Mouse (Mus musculus) heart, embryonic 16.5 days (tissue): Measurements from ENCODE around the gene Rchy1. TPM values are rescaled to one million over a fixed set of nuclear protein-coding genes. Genes with fewer than 3 reads are reported as not detected.

ENCODE experiments used
- ATAC-seq: fragments of 200-750 bp; cut with Nextera tagmentation; replicated peaks from 2 replicates; pipeline ENCODE4 v1.8.0; 2017; ENCODE audit warnings: moderate number of reproducible peaks; ENCODE audit not compliant: insufficient read depth, low FRiP score; ENCODE audit errors: extremely low read depth
- H3K27ac ChIP-seq: fragments of 300-500 bp; sonication (generic); 2 replicates; pipeline ENCODE4 v1.5.1; 2014; ENCODE audit warnings: mild to moderate bottlenecking, low read length, control low read depth, moderate library complexity
- H3K27me3 ChIP-seq: fragments of 300-500 bp; sonication (generic); 2 replicates; pipeline ENCODE4 v1.6.1; 2014; ENCODE audit warnings: low read length, mixed read lengths; ENCODE audit not compliant: control insufficient read depth, insufficient read depth
- H3K36me3 ChIP-seq: fragments of 300-500 bp; sonication (generic); 2 replicates; pipeline ENCODE4 v1.6.1; 2014; ENCODE audit not compliant: control insufficient read depth, insufficient read depth
- H3K4me1 ChIP-seq: fragments of 300-500 bp; sonication (generic); 2 replicates; pipeline ENCODE4 v1.6.1; 2014; ENCODE audit warnings: low read length, mixed read lengths; ENCODE audit not compliant: control insufficient read depth, insufficient read depth
- H3K4me2 ChIP-seq: fragments of 300-500 bp; sonication (generic); 2 replicates; pipeline ENCODE4 v1.6.1; 2014; ENCODE audit warnings: low read depth, mild to moderate bottlenecking, control low read depth, low read length
- H3K4me3 ChIP-seq: fragments of 300-500 bp; sonication (generic); 2 replicates; pipeline ENCODE4 v1.5.1; 2014; ENCODE audit warnings: mild to moderate bottlenecking, control low read depth, low read length
- H3K9ac ChIP-seq: fragments of 300-500 bp; sonication (generic); 2 replicates; pipeline ENCODE4 v1.6.1; 2014; ENCODE audit warnings: low read length, control low read depth
- H3K9me3 ChIP-seq: fragments of 300-500 bp; sonication (generic); replicated peaks from 2 replicates; pipeline ENCODE4 v1.6.1; 2016; ENCODE audit warnings: low read length; ENCODE audit not compliant: control insufficient read depth
- WGBS: fragments of 180-500 bp; shearing (Covaris S2); extraction: QIAGEN DNeasy Blood & Tissue Kit; methylation state at CpG from one replicate; pipeline ENCODE4 v1.1.7; 2014; 5-methylcytosine and 5-hydroxymethylcytosine counted together
- polyA plus RNA-seq: library from polyadenylated mRNA; unstranded; fragments of >200 nt; fragmentation: Nextera tagmentation; extraction: Ambion mirVana; gene quantifications from 2 replicates; pipeline ENCODE4 v1.2.1, GENCODE M21; 2015

Rchy1 gene
- polyA plus RNA-seq, 1 experiment from 2014 or later: 69.5 TPM

GRCm38 (mm10) chr5:91972046-91972445 is 9.2 kb upstream of the Rchy1 start:
- no peak overlapping the region for H3K9ac ChIP-seq
- H3K27ac ChIP-seq: no peak overlapping the region
- H3K27me3 ChIP-seq: no peaks in the 10 kb centered on the region
- H3K4me3 ChIP-seq: no peak overlapping the region
- no peak for ATAC-seq
- no peaks in the 10 kb centered on the region for H3K4me1 ChIP-seq
- H3K36me3 ChIP-seq: peaks cover 11% of the 10 kb centered on the region
- H3K9me3 ChIP-seq: no peaks in the 10 kb centered on the region
- 67% methylated on average over 3 of the region's 3 CpGs for WGBS
- no peak overlapping the region for H3K4me2 ChIP-seq

- no peaks in the 10 kb centered on the region for H3K9me3 ChIP-seq
- peak overlapping the region; percentile 79 for H3K4me2 ChIP-seq
- H3K9ac ChIP-seq: peak overlapping the region; percentile 91
- H3K27ac ChIP-seq: peak overlapping the region; percentile 97
- H3K4me1 ChIP-seq: peaks cover 28% of the 10 kb centered on the region
- peak overlapping the region; percentile 72 for H3K4me3 ChIP-seq
- peaks cover 5% of the 10 kb centered on the region for H3K36me3 ChIP-seq
- H3K27me3 ChIP-seq: no peaks in the 10 kb centered on the region
- 0 out of 2 replicates have a peak, but pooled peaks have one; percentile 3 for ATAC-seq
- 0% methylated on average over 14 of the region's 14 CpGs for WGBS
Measured at GRCm38 (mm10) chr5:91962259-91962638, 619 bp downstream of the Rchy1 start.

GRCm38 (mm10) chr5:91961370-91961769 is 1.5 kb downstream of the Rchy1 start:
- 81% methylated on average over 1 of the region's 1 CpGs for WGBS
- peak overlapping the region; percentile 91 for H3K9ac ChIP-seq
- H3K4me3 ChIP-seq: peak overlapping the region; percentile 72
- no peaks in the 10 kb centered on the region for H3K9me3 ChIP-seq
- H3K27ac ChIP-seq: peak overlapping the region; percentile 97
- peak overlapping the region; percentile 79 for H3K4me2 ChIP-seq
- no peaks in the 10 kb centered on the region for H3K27me3 ChIP-seq
- no peak for ATAC-seq
- H3K4me1 ChIP-seq: peaks cover 28% of the 10 kb centered on the region
- peaks cover 9% of the 10 kb centered on the region for H3K36me3 ChIP-seq

- peaks cover 28% of the 10 kb centered on the region for H3K4me1 ChIP-seq
- peaks cover 9% of the 10 kb centered on the region for H3K36me3 ChIP-seq
- WGBS: 24% methylated on average over 3 of the region's 3 CpGs
- peak overlapping the region; percentile 35 for H3K4me3 ChIP-seq
- H3K9ac ChIP-seq: peak overlapping the region; percentile 38
- no peaks in the 10 kb centered on the region for H3K9me3 ChIP-seq
- H3K27ac ChIP-seq: peak overlapping the region; percentile 22
- no peak for ATAC-seq
- peak overlapping the region; percentile 79 for H3K4me2 ChIP-seq
- no peaks in the 10 kb centered on the region for H3K27me3 ChIP-seq
Measured at GRCm38 (mm10) chr5:91960606-91961254, 2.1 kb downstream of the Rchy1 start.

GRCm38 (mm10) chr5:91959986-91960385 is 2.9 kb downstream of the Rchy1 start:
- Histone ChIP-seq H3K4me1 (peaks cover 28% of the 10 kb centered on the region), H3K36me3 (peaks cover 10% of the 10 kb centered on the region), H3K27me3 (no peaks in the 10 kb centered on the region), H3K4me3 (no peak overlapping the region), H3K27ac (no peak overlapping the region; the same call in 1 of the 2 replicates), H3K9ac (no peak overlapping the region; the same call in 1 of the 2 replicates), H3K4me2 (peak overlapping the region; percentile 79), H3K9me3 (no peaks in the 10 kb centered on the region)
- ATAC-seq: no peak
- 68% methylated on average over 1 of the region's 1 CpGs for WGBS

- H3K27me3 ChIP-seq: no peaks in the 10 kb centered on the region
- H3K9me3 ChIP-seq: no peaks in the 10 kb centered on the region
- H3K27ac ChIP-seq: no peak overlapping the region
- H3K4me1 ChIP-seq: peaks cover 27% of the 10 kb centered on the region
- H3K9ac ChIP-seq: no peak overlapping the region
- H3K4me2 ChIP-seq: no peak overlapping the region
- ATAC-seq: no peak
- H3K36me3 ChIP-seq: peaks cover 13% of the 10 kb centered on the region
- WGBS: 58% methylated on average over 1 of the region's 1 CpGs
- H3K4me3 ChIP-seq: no peak overlapping the region
Measured at GRCm38 (mm10) chr5:91959096-91959495, 3.8 kb downstream of the Rchy1 start.

- no peak overlapping the region for H3K9ac ChIP-seq
- H3K36me3 ChIP-seq: peaks cover 24% of the 10 kb centered on the region
- H3K27ac ChIP-seq: no peak overlapping the region
- no peaks in the 10 kb centered on the region for H3K27me3 ChIP-seq
- no peaks in the 10 kb centered on the region for H3K9me3 ChIP-seq
- no peak overlapping the region for H3K4me2 ChIP-seq
- H3K4me3 ChIP-seq: no peak overlapping the region
- no peak for ATAC-seq
- WGBS: 87% methylated on average over 3 of the region's 3 CpGs
- H3K4me1 ChIP-seq: peaks cover 21% of the 10 kb centered on the region
Measured at GRCm38 (mm10) chr5:91956991-91957760, 5.7 kb downstream of the Rchy1 start.

GRCm38 (mm10) chr5:91951404-91951803 is 11.5 kb downstream of the Rchy1 start:
- Histone ChIP-seq H3K27me3 (no peaks in the 10 kb centered on the region), H3K4me1 (no peaks in the 10 kb centered on the region), H3K9ac (no peak overlapping the region), H3K4me3 (no peak overlapping the region), H3K36me3 (peaks cover 41% of the 10 kb centered on the region), H3K27ac (no peak overlapping the region), H3K9me3 (no peaks in the 10 kb centered on the region), H3K4me2 (no peak overlapping the region)
- ATAC-seq: no peak

GRCm38 (mm10) chr5:91949441-91949840 is 13.4 kb downstream of the Rchy1 start:
- no peaks in the 10 kb centered on the region for H3K9me3 ChIP-seq
- H3K36me3 ChIP-seq: peaks cover 39% of the 10 kb centered on the region
- no peaks in the 10 kb centered on the region for H3K4me1 ChIP-seq
- no peak overlapping the region for H3K4me2 ChIP-seq
- WGBS: 89% methylated on average over 7 of the region's 7 CpGs
- H3K27me3 ChIP-seq: no peaks in the 10 kb centered on the region
- no peak overlapping the region for H3K27ac ChIP-seq
- no peak overlapping the region for H3K9ac ChIP-seq
- no peak for ATAC-seq
- H3K4me3 ChIP-seq: no peak overlapping the region
